ENCODE assay signal across 8 mouse cellular contexts in the genomic region with DNA sequence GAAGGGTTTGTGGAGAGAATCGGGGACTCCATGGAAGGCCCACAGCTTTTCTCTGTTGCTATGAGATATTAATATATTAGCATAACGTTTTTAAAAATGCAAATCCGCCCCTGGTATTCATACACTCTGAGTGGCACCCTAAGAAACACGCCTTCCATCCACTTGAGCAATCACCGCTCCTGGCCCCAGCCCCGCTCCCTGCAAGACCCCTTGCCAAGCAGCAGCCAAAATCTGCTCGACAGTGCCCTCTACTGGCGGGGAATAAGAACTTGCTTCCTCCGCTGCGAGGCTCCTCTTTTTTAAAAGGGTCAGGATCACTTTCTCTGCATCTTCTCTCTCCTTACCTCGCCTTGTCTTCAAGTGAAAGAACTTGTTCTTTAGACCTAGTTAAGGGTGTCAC.
DNase-seq lines count a peak whose midpoint lies in the region; ATAC-seq and TF ChIP-seq lines count a peak whose summit lies in the region.

No protein-coding gene starts in this region.

- H3K27me3 ChIP-seq in embryonic facial prominence, embryonic 13.5 days: peaks cover 3% of the 10 kb centered on the region; the same call in 1 of the 2 replicates
- no peaks in the 10 kb centered on the region for H3K27me3 ChIP-seq in kidney, postnatal 0 days (ENCODE audit: insufficient read depth, low read length)
- no peaks in the 10 kb centered on the region for H3K27me3 ChIP-seq in liver, embryonic 16.5 days (ENCODE audit: control insufficient read depth, insufficient read depth, low read depth, low read length)
- no peaks in the 10 kb centered on the region for H3K27me3 ChIP-seq in neural tube, embryonic 15.5 days (replicated peaks)

- H3K27ac ChIP-seq in embryonic facial prominence, embryonic 13.5 days: peak overlapping the region; percentile 87
- no peak overlapping the region for H3K27ac ChIP-seq in kidney, postnatal 0 days
- peak overlapping the region; percentile 77 for H3K27ac ChIP-seq in liver, embryonic 16.5 days (ENCODE audit: low read length)
- no peak overlapping the region for H3K27ac ChIP-seq in neural tube, embryonic 15.5 days (replicated peaks)

- H3K4me1 ChIP-seq in embryonic facial prominence, embryonic 13.5 days: peaks cover 70% of the 10 kb centered on the region
- H3K4me1 ChIP-seq in kidney, postnatal 0 days (replicated peaks; ENCODE audit: insufficient read depth, low read length): peaks cover 4% of the 10 kb centered on the region; the same call in 1 of the 2 replicates
- peaks cover 11% of the 10 kb centered on the region for H3K4me1 ChIP-seq in liver, embryonic 16.5 days (ENCODE audit: control insufficient read depth, low read depth, low read length)
- peaks cover 32% of the 10 kb centered on the region for H3K4me1 ChIP-seq in neural tube, embryonic 15.5 days

- H3K36me3 ChIP-seq in embryonic facial prominence, embryonic 13.5 days: no peaks in the 10 kb centered on the region
- H3K36me3 ChIP-seq in kidney, postnatal 0 days (ENCODE audit: insufficient read depth, low read length): no peaks in the 10 kb centered on the region
- H3K36me3 ChIP-seq in liver, embryonic 16.5 days (ENCODE audit: control insufficient read depth, insufficient read depth): no peaks in the 10 kb centered on the region
- no peaks in the 10 kb centered on the region for H3K36me3 ChIP-seq in neural tube, embryonic 15.5 days

- peak; percentile 89 for DNase-seq in 416B (ENCODE audit: low read depth)
- peak; percentile 19 for DNase-seq in adrenal gland, adult 8-10 months
- DNase-seq in heart, adult 9 months (ENCODE audit: low spot score in 2 of 2): peak; percentile 17 to 51
- DNase-seq in kidney, postnatal 0 days (ENCODE audit: low spot score): peak; percentile 94
- DNase-seq in testis, postnatal 14 days (ENCODE audit: low spot score): peak; percentile 80

- H3K9ac ChIP-seq in embryonic facial prominence, embryonic 13.5 days: no peak overlapping the region
- H3K9ac ChIP-seq in kidney, postnatal 0 days (ENCODE audit: low read depth, low read length): no peak overlapping the region
- no peak overlapping the region for H3K9ac ChIP-seq in liver, embryonic 16.5 days (ENCODE audit: low read depth, low read length)
- H3K9ac ChIP-seq in neural tube, embryonic 15.5 days (replicated peaks): no peak overlapping the region

- 8% methylated on average over 11 of the region's 11 CpGs for WGBS in embryonic facial prominence, embryonic 13.5 days
- WGBS in kidney, postnatal 0 days: 7% methylated on average over 11 of the region's 11 CpGs
- 9% methylated on average over 11 of the region's 11 CpGs for WGBS in liver, embryonic 16.5 days (ENCODE audit: insufficient replicate concordance)
- 6% methylated on average over 11 of the region's 11 CpGs for WGBS in neural tube, embryonic 15.5 days

- peak overlapping the region; percentile 52 for H3K4me2 ChIP-seq in embryonic facial prominence, embryonic 13.5 days
- H3K4me2 ChIP-seq in kidney, postnatal 0 days (ENCODE audit: low read length): peak overlapping the region; percentile 49
- peak overlapping the region; percentile 59 for H3K4me2 ChIP-seq in liver, embryonic 16.5 days (ENCODE audit: low read depth, low read length)
- H3K4me2 ChIP-seq in neural tube, embryonic 15.5 days: peak overlapping the region; percentile 16; the same call in 1 of the 2 replicates

- no peaks in the 10 kb centered on the region for H3K9me3 ChIP-seq in embryonic facial prominence, embryonic 13.5 days
- no peaks in the 10 kb centered on the region for H3K9me3 ChIP-seq in kidney, postnatal 0 days (replicated peaks; ENCODE audit: low read length)
- H3K9me3 ChIP-seq in liver, embryonic 16.5 days (replicated peaks; ENCODE audit: control insufficient read depth, low read length): no peaks in the 10 kb centered on the region
- no peaks in the 10 kb centered on the region for H3K9me3 ChIP-seq in neural tube, embryonic 15.5 days (replicated peaks)

- no peak overlapping the region; the same call in 1 of the 2 replicates for H3K4me3 ChIP-seq in embryonic facial prominence, embryonic 13.5 days
- H3K4me3 ChIP-seq in kidney, postnatal 0 days (replicated peaks; ENCODE audit: low read depth, low read length): no peak overlapping the region; the same call in 1 of the 2 replicates
- H3K4me3 ChIP-seq in liver, embryonic 16.5 days (ENCODE audit: low read depth, low read length): no peak overlapping the region; the same call in 1 of the 2 replicates
- H3K4me3 ChIP-seq in neural tube, embryonic 15.5 days (replicated peaks): no peak overlapping the region

- TF ChIP-seq CTCF in kidney, postnatal 0 days (IDR thresholded peaks at IDR 0.05; ENCODE audit: low read depth): peak; percentile 90

- ATAC-seq in embryonic facial prominence, embryonic 13.5 days (ENCODE audit: insufficient number of reproducible peaks, insufficient read depth, low FRiP score, low TSS enrichment, low read depth): no peak
- peak; percentile 49; the same call in 1 of the 2 replicates for ATAC-seq in kidney, postnatal 0 days (replicated peaks; ENCODE audit: low FRiP score, low read depth)
- ATAC-seq in liver, embryonic 16.5 days (ENCODE audit: low read depth): no peak
- ATAC-seq in neural tube, embryonic 15.5 days (ENCODE audit: low FRiP score): peak; percentile 53; the same call in 1 of the 2 replicates

Comparison
In these comparisons a context has a peak if more than half of its experiments do, and no peak if none do; other contexts are left out.
1. DNase-seq: peak in every context shown above with its lines; median percentile 94 in kidney, postnatal 0 days; 89 in 416B; 80 in testis, postnatal 14 days; 34 in heart, adult 9 months; 19 in adrenal gland, adult 8-10 months.
2. ATAC-seq: peak in kidney, postnatal 0 days (single experiment) and neural tube, embryonic 15.5 days (single experiment); none in embryonic facial prominence, embryonic 13.5 days (single experiment) and liver, embryonic 16.5 days (single experiment).
3. H3K27ac ChIP-seq: peak in embryonic facial prominence, embryonic 13.5 days (single experiment) and liver, embryonic 16.5 days (single experiment); none in kidney, postnatal 0 days (single experiment) and neural tube, embryonic 15.5 days (single experiment).
4. Peak in every context shown above with its lines, with median percentiles within 50 percentile points of each other: H3K4me2 ChIP-seq.